Mouse (Mus musculus) heart, adult 2 months (tissue): ENCODE data around the gene Aplf.

Source experiments
- CTCF ChIP-seq: fragments of 200-600 bp; IDR thresholded peaks from 2 replicates; pipeline ENCODE4 v1.8.1; 2022; ENCODE audit warnings: antibody characterized with exemption, mild to moderate bottlenecking, moderate library complexity
- EP300 ChIP-seq: fragments of 200-500 bp; IDR thresholded peaks from 2 replicates; pipeline ENCODE4 v1.6.1; 2011; ENCODE audit warnings: low read depth, low read length, control low read depth; ENCODE audit not compliant: insufficient read depth
- POLR2A ChIP-seq: fragments of 200-500 bp; IDR thresholded peaks from 2 replicates; pipeline ENCODE4 v1.6.1; 2011; ENCODE audit warnings: mild to moderate bottlenecking, low read depth, low read length, control low read depth; ENCODE audit not compliant: insufficient read depth

GRCm38 (mm10) chr6:87594188-87594587 is 77.8 kb downstream of the Aplf start:
- TF ChIP-seq CTCF (no peak), POLR2A (no peak), EP300 (no peak)
